13 mouse cellular contexts compared by ENCODE assay signal in genomic region chr7:112862086-112862485, GRCm38 (mm10).
DNase-seq lines count a peak whose midpoint lies in the region.
"Had no signal": no experiment of that assay in that cellular context is flagged by ENCODE, and none has a peak within 500 bp of the region (broad histone marks: within the 10 kb centered on the region; RNA-seq: fewer than 3 reads in every experiment).

No protein-coding gene starts in this region.

- intact Hi-C loops in left cerebral cortex, postnatal 25 days (cut with DNase I) = no loop called here

- DNase-seq in frontal cortex, adult 2 months (ENCODE audit: extremely low spot score in 1 of 2, low spot score in 1 of 2) = peak; percentile 42 to 74
- DNase-seq in frontal cortex, postnatal 14 days (ENCODE audit: low spot score in 2 of 2) = no peak
- peak; percentile 86 for DNase-seq in brain, adult 2 months (ENCODE audit: low read depth, low spot score)
- DNase-seq in layer of hippocampus, adult 8-10 months (ENCODE audit: low spot score in 2 of 2) = peak; percentile 84 to 90
- peak; percentile 39 to 84 for DNase-seq in left cerebral cortex, postnatal 25 days (ENCODE audit: low spot score in 2 of 2)
- no peak for DNase-seq in cerebellum, adult 11-12 months
- no peak for DNase-seq in adrenal gland, adult (ENCODE audit: inconsistent age in 2 of 2, low spot score in 1 of 2)
- no peak for DNase-seq in spleen, postnatal 36 days (ENCODE audit: low spot score in 2 of 2)
- DNase-seq: cerebellum, adult 18-20 months; gastrocnemius, postnatal 14 days; kidney, adult 9 months; kidney, postnatal 14 days; lung, embryonic 14.5 days had no signal

Comparison
In these comparisons a context has a peak if more than half of its experiments do, and no peak if none do; other contexts are left out.
1. DNase-seq: peak in frontal cortex, adult 2 months (2 of 2), brain, adult 2 months (single experiment), layer of hippocampus, adult 8-10 months (2 of 2) and left cerebral cortex, postnatal 25 days (2 of 2); none in frontal cortex, postnatal 14 days (0 of 2), cerebellum, adult 11-12 months (single experiment), adrenal gland, adult (0 of 2) and spleen, postnatal 36 days (0 of 2).